Mouse (Mus musculus): Measurements from ENCODE around the gene Gm11758.
"Not testable (repeated sequence)": the region's sequence is repeated elsewhere in the genome, so short reads cannot be mapped to it uniquely, and the experiment has no call there.

Gm11758 gene

GRCm38 (mm10) chr4:73876166-73876565 lies at the start of gene Gm11758:
Gm11758 (minus strand) TSS chr4:73876266.
- not testable (repeated sequence) for DNase-seq

DNA sequence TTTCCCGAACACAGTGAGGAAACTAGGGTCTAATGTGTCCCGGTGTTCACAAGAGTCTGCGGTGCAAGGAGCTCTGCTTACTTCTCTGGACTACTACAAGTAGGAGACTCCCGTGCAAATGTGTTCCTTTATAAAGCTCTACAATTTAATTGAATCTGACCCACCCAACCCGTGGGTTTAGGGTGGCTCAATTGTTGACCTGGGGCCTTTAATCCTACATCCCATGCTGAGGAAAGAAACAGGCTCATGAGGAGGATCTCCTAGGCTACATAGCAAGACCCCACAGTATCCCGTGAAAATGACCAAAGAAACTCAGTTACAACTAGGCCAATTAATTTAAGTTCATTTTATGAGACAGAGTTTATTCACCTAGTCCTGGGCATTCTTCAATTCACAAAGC lies 44.6 kb upstream of the Gm11758 start, which contains the start of gene Gm11756:
Gm11756 (minus strand) TSS at position 101 of the 400 bp plus-strand sequence.
- DNase-seq, result not testable (repeated sequence)

DNA sequence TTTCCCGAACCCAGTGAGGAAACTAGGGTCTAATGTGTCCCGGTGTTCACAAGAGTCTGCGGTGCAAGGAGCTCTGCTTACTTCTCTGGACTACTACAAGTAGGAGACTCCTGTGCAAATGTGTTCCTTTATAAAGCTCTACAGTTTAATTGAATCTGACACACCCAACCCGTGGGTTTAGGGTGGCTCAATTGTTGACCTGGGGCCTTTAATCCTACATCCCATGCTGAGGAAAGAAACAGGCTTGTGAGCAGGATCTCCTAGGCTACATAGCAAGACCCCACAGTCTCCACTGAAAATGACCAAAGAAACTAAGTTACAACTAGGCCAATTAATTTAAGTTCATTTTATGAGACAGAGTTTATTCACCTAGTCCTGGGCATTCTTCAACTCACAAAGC lies 29.8 kb upstream of the Gm11758 start, which contains the start of gene Gm13871:
Gm13871 (minus strand) TSS at position 101 of the 400 bp plus-strand sequence.
- DNase-seq, result not testable (repeated sequence)

- not testable (repeated sequence) for DNase-seq
Observed at GRCm38 (mm10) chr4:73891012-73891411, 14.9 kb upstream of the Gm11758 start, which contains the start of gene Gm11757. Gm11757 (minus strand) TSS chr4:73891112.

- DNase-seq, result no peak
Observed at GRCm38 (mm10) chr4:73826587-73826986, 49.5 kb downstream of the Gm11758 start.

Measured in kidney, adult 8-10 months (tissue).